ENCODE assay signal across 29 mouse cellular contexts in the genomic region with DNA sequence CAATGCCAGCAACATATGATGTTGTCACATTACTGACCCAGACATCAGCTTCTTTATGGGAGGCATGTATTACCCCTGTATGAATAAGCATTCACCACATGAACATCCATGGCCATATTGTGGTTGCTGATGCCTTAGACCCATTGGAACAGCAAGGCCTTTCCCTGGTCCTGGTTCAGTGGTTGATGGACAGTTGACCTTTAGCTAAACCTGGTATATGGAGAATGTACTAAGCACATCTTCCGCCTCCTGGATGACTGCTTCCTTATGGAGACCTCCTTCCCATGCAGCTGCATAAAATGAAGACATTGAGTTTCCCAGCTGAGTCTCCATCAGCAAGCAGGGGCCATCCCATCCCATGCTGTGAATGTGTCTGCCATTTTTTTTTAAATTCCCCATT.
"Had no signal": no experiment of that assay in that cellular context is flagged by ENCODE, and none has a peak within 500 bp of the region (broad histone marks: within the 10 kb centered on the region; RNA-seq: fewer than 3 reads in every experiment).

No protein-coding gene starts in this region.

- ATAC-seq: forebrain, embryonic 13.5 days; forebrain, embryonic 14.5 days; forebrain, embryonic 15.5 days; forebrain, embryonic 16.5 days; forebrain, postnatal 0 days had no signal

- DNase-seq: cerebellum, adult 2 months; cerebellum, adult 8-10 months; cerebellum, adult 9-10 months; cerebellum, adult 9-11 months; cerebellum, postnatal 10 days; cerebellum, postnatal 14 days; cerebellum, postnatal 25 days; cerebellum, postnatal 36 days; embryo, embryonic 11 days; forebrain, postnatal 0 days; gastrocnemius, adult 2 months; gastrocnemius, postnatal 10 days; gastrocnemius, postnatal 14 days; gastrocnemius, postnatal 25 days; gastrocnemius, postnatal 36 days; heart, adult 11 months; heart, adult 18-20 months; heart, adult 2 months had no signal

- H3K27me3 ChIP-seq: embryonic facial prominence, embryonic 12.5 days; embryonic facial prominence, embryonic 13.5 days; embryonic facial prominence, embryonic 15.5 days; forebrain, embryonic 12.5 days; forebrain, embryonic 13.5 days; forebrain, embryonic 15.5 days had no signal

- H3K4me3 ChIP-seq: embryonic facial prominence, embryonic 10.5 days; embryonic facial prominence, embryonic 12.5 days; embryonic facial prominence, embryonic 13.5 days; embryonic facial prominence, embryonic 15.5 days; erythroblast, embryonic 14.5 days; forebrain, embryonic 10.5 days; forebrain, embryonic 12.5 days; forebrain, embryonic 13.5 days; forebrain, embryonic 15.5 days; gastrocnemius, adult 2 months; heart, adult 2 months had no signal

- H3K9me3 ChIP-seq: embryonic facial prominence, embryonic 10.5 days; embryonic facial prominence, embryonic 12.5 days; embryonic facial prominence, embryonic 13.5 days; embryonic facial prominence, embryonic 15.5 days; forebrain, embryonic 10.5 days; forebrain, embryonic 12.5 days; forebrain, embryonic 13.5 days; forebrain, embryonic 15.5 days had no signal

- H3K36me3 ChIP-seq: embryonic facial prominence, embryonic 10.5 days; embryonic facial prominence, embryonic 12.5 days; embryonic facial prominence, embryonic 13.5 days; embryonic facial prominence, embryonic 15.5 days; forebrain, embryonic 10.5 days; forebrain, embryonic 12.5 days; forebrain, embryonic 15.5 days had no signal

- H3K4me1 ChIP-seq: embryonic facial prominence, embryonic 12.5 days; embryonic facial prominence, embryonic 15.5 days; forebrain, embryonic 10.5 days; forebrain, embryonic 12.5 days; forebrain, embryonic 13.5 days; forebrain, embryonic 15.5 days had no signal
